Mouse (Mus musculus) lung, postnatal 0 days (tissue): ENCODE measurements at regions not wholly inside any gene's neighbourhood (a gene's known extent, or its start where the extent isn't known, plus 50 kb on each side); places are given as distances from the start of the nearest gene placed in this dataset.

Source experiments
- CTCF ChIP-seq: IDR thresholded peaks from 2 replicates; pipeline ENCODE4 v1.5.1; 2016; ENCODE audit warnings: antibody characterized with exemption, mild to moderate bottlenecking
- EP300 ChIP-seq: IDR thresholded peaks from 2 replicates; pipeline ENCODE4 v1.6.1; 2016; ENCODE audit warnings: antibody characterized with exemption, mild to moderate bottlenecking, control low read depth

DNA sequence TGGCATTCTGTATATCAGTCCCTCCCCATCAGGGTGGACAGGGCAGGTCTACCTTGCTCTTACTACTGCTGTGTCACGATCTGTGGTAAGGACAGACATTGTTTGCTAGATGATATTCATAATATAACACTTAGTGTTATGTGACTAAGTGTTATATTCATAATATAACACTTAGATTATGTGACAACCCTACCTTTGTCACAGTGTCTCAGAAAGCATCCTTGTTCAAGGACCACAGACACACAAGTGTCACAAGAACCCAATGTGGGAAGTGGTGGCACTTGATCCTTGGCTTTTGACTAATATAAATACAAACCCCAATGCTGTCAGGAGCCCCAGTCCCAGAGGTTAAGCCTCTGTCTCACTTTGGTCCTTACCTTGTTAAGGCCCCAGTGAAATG, 318.8 kb downstream of the Tbc1d1 start:
- no peak for TF ChIP-seq CTCF
- no peak for TF ChIP-seq EP300
